Mouse (Mus musculus) left cerebral cortex, adult 9 months (tissue): ENCODE data around the gene Arhgap15.
"Not testable (repeated sequence)": the region's sequence is repeated elsewhere in the genome, so short reads cannot be mapped to it uniquely, and the experiment has no call there.

Experiments used
- DNase-seq, 2 experiments: peaks; one replicate each; pipeline ENCODE4 v3.0.0; 2022; ENCODE audit warnings: low spot score in 2 of 2

The Arhgap15 gene

GRCm38 (mm10) chr2:43748287-43748983 lies at the start of gene Arhgap15:
TSS of gene Arhgap15 (plus strand) at chr2:43748824.
- no peak for DNase-seq

DNA sequence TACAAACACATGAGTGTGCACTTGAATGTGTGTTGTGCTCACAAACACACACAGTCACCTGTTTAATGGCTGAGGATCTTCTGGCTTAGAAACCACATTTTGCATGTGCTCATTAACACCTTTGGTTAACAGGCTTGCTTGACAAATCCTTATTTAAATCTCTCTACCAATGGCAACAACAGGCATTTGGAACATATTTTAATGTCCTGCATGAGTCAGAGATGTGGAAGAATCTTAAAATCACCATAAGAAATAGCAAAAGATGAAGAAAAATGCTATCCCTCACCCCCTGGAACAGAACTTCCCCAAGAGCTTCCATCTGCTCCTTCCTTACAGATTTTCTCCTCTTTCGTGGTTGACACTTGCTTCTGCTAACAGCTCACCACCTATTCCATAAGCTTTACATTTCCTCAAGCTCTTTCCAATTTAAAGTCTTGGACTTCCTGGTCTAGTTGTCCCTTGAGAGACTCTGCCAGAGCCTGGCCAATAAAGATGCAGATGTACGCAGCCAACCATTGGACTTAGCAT lies 35.9 kb upstream of the Arhgap15 start:
- peak; percentile 19 to 26 for DNase-seq

DNA sequence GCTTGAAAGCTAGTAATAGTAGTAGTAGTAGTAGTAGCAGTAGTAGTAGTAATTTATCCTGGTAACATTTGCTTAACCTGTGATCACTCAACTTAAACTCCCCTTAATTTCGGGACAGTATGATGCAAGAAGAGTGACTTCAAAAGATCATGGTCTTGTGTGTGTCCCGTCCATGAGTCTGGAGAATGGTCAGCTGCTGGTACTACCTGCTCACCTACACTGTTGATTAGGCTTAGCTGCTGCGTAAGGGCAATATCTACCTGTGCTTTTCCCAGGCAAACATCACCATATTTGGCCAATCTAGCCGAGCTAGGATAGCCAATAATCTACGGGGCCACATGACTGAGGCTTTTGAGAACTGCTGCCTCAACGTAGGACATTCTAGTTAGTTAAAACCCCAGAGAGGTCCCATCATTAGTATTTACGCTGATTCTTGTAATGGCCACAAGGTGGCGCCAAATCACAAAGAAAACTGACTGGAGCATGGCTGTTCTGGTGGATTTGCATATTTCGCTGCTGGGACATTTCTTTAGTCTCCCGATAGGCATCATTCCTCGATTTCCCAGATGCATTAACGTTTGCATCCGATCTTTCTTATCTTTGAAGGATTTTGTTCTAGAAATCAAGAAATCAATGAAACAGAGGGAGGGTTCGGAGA lies 26.0 kb upstream of the Arhgap15 start:
- DNase-seq, result peak; percentile 18 to 81

- DNase-seq, result no peak
Measured at GRCm38 (mm10) chr2:43723104-43723541, 25.5 kb upstream of the Arhgap15 start.

DNA sequence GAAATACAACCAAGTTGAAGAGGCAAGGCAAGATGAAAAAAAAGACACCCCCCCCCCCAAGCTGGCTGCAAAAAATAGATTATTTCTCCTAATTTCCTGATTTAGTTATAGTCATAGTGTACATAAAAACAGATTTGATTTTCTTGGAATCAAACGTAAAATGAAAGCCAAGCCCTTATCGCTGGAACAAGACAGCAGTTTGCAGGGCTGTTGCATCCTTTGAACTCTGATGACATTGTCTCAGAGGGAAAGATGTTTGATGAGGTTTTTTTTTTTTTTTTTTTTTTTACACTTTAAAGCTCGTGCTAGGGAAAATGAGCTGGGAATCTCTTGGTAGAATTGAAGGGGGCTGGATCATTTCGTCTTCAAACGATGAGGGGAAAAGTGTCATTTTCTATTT lies 21.4 kb upstream of the Arhgap15 start:
- DNase-seq, result no peak

DNA sequence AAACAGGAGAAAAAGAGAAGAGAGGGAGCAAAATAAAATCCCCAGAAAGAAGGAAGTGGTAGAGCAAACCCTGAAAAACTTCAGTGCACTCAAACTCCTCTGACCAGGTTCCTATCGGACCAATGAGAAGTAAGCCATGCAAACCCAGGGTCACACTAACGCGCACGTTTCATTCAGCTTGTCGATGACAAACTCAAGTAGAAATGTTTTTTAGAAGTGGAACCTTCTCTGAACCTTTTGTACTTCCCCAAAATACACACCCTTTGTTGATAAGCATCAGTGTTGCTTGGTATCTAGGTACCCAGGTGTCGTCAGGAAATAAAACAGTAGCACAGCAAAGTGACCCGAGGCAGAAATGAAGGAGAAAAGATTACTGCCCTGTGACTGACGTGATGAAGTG lies 20.9 kb upstream of the Arhgap15 start:
- DNase-seq, result no peak

DNA sequence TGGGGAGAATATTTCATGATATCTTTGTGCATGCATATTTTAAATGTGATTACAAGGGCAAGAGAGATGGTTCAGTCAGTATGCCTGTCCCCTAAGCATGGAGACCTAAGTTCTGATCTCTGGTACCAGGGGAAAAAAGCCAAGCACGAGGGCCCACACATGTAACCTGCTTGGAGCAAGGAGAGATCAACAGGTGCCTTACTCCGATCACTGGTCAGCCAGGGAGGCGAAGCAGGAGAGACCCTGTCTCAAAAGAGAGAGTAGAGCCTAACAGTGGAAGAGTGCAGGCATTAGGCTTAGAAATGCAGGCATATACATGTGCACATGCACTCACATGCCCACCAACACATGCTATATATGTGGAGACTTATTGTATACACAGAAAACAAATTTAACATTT lies 19.8 kb upstream of the Arhgap15 start:
- DNase-seq, result no peak

GRCm38 (mm10) chr2:43732396-43732795 lies 16.2 kb upstream of the Arhgap15 start:
- no peak for DNase-seq

GRCm38 (mm10) chr2:43735071-43735470 lies 13.6 kb upstream of the Arhgap15 start:
- DNase-seq, result not testable (repeated sequence)

- DNase-seq, result no peak
Measured at GRCm38 (mm10) chr2:43737546-43737945, 11.1 kb upstream of the Arhgap15 start.

- DNase-seq, result no peak
Measured at GRCm38 (mm10) chr2:43738562-43739112, 10.0 kb upstream of the Arhgap15 start.

DNA sequence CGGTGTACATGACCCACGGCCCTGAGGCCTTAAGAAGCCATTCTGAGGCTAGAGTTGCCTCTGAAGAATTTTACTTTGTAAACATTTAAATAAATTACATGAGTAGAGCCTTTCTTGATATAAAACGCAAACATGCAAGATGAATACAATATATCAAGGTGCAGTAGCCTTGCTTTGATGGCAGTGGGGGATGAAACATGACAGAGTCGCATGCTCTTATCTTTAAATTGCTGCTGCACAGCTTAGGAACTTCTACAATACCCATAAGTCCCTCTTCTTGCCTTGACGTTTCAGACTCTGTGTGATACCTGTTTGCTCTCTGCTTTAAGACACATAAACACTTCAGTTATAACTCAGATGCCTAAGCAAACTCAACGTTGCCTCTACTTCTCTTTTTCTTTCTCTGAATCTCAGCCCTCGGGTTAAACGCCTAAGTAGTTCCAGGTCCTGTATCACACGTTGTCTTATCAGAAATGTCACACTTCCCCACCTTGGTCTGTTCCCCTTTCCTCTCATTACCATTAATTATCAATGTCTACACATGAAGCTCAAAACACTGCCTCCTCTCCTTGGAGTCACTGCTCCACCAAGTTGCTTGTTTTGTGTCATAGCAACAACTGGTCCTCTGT lies 9.3 kb upstream of the Arhgap15 start:
- DNase-seq, result no peak

DNA sequence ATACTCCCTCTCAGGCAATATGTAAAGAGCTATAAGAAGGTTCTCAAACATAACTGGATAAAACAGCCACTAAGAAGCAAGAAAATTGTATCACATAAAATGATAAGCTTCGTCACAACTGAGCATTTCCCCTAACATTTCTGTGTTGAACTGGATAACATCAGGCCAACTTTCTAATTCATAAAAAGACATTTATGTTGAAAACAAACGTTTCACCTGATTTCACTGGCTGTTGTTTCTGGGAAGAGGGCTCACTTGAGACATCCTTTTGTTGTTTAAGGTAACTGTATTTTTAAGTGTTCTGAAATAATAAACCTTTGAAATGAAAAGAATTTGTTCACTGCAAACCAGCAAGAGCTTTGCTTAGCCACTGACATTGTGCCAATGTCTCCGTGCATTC lies 697 bp downstream of the Arhgap15 start:
- DNase-seq, result no peak

GRCm38 (mm10) chr2:43755899-43756298 lies 7.3 kb downstream of the Arhgap15 start:
- DNase-seq, result no peak

GRCm38 (mm10) chr2:43756626-43757025 lies 8.0 kb downstream of the Arhgap15 start:
- DNase-seq, result no peak

GRCm38 (mm10) chr2:43761735-43762134 lies 13.1 kb downstream of the Arhgap15 start:
- DNase-seq, result no peak

DNA sequence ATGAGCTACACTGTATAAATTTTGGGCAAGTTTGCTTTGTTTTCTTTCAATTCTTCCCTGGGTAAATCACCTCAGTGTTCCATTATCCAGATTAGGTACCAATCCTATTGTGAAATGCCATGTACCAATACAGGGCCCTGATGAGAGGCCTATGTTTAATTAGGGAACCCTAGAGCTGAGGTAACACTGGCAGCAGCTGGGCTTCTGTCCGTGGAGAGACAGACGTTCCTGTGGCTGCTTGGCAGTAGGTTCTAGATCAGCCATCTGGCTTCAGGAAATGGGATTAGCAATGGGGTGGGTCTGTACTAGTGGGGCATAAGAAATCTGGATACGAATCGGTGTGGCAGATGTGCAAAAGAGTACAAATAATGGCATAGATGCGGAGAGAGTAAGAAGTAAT lies 14.7 kb downstream of the Arhgap15 start:
- no peak for DNase-seq

GRCm38 (mm10) chr2:43764456-43764855 lies 15.8 kb downstream of the Arhgap15 start:
- DNase-seq, result no peak

DNA sequence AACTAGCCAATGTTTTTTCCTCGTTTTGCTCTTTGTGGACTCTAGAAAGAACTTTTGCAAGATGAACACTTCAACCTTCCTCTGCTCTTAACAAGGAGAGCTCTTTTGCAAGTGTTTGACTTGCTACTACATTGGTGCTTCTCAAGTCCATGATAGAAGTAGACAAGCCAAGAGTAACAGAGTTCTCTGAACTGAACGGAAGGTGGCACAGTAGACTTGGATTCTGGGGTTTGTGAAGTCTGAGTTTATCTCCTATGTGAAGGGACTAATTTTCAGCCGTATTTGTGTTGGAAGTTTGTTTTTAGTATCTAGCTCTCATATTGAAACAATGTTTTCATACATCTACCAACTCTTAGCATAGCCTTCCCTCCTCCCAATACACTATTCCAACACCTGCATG lies 17.6 kb downstream of the Arhgap15 start:
- no peak for DNase-seq

- no peak for DNase-seq
Measured at GRCm38 (mm10) chr2:43769850-43770570, 21.4 kb downstream of the Arhgap15 start.

DNA sequence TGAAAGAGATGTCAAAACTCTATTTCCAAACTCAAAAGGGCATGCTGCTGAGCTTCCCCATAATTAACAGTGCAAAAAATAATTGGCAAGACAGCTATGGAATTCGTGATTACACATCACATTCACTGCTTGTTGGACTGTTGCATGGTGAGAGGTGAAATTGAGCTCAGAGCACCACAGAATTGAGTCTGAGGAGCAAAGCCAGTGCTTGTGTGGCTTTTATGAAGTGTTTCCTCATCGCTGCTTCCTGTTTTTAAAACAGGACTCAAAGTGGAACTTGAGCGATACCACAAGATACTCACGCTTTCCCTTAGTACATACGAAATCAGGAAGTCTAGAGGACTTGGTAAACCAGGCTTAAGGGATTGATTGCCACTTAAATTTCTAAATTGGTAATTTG lies 24.0 kb downstream of the Arhgap15 start:
- no peak for DNase-seq

DNA sequence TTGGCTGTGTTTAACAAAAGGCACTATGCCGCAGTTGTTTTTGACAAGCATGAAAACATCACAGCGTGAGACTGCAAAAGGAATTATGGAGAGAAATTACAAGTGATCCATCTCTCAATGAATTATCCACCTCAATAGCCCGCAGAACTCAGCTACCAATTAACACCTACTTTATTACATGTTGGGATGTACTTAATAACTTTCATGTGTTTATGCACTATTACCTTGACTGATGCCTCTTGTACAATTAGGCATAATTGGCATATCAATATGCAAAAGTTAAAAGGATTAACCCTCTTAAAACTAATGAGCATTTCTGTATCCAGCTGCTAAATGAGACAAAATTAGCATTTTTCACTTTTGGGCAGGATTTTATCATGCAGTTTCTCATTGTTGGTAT lies 33.5 kb downstream of the Arhgap15 start:
- no peak for DNase-seq
